Mouse (Mus musculus) brain, embryonic 14.5 days (tissue): ENCODE measurements around the gene Gm7903. TPM values are rescaled to one million over a fixed set of nuclear protein-coding genes. Genes with fewer than 3 reads are reported as not detected.
"Not testable (repeated sequence)": the region's sequence is repeated elsewhere in the genome, so short reads cannot be mapped to it uniquely, and the experiment has no call there.

Experiments
- DNase-seq: peaks from one replicate; pipeline ENCODE4 v3.0.0-alpha.2; 2011; ENCODE audit warnings: low read depth
- polyA plus RNA-seq: library from polyadenylated mRNA; depleted of rRNA; stranded (reverse); fragments of >200 nt; gene quantifications from 2 replicates; pipeline ENCODE4 v1.2.3, GENCODE M21; 2012; rRNA removed

Gene Gm7903
- polyA plus RNA-seq: 0.01 TPM in 1 of 2 replicates, not detected in the other

- DNase-seq: not testable (repeated sequence)
These were observed at the start of gene Gm7903 for GRCm38 (mm10) chrX:135433535-135433934. Gm7903 (plus strand) TSS chrX:135433835.

GRCm38 (mm10) chrX:135403578-135403977, 30.1 kb upstream of the Gm7903 start:
- DNase-seq: not testable (repeated sequence)

- DNase-seq: not testable (repeated sequence)
These were observed 12.4 kb upstream of the Gm7903 start for GRCm38 (mm10) chrX:135421203-135421602.

- not testable (repeated sequence) for DNase-seq
These were observed 11.8 kb upstream of the Gm7903 start for GRCm38 (mm10) chrX:135421824-135422223.

- not testable (repeated sequence) for DNase-seq
These were observed 11.2 kb upstream of the Gm7903 start for GRCm38 (mm10) chrX:135422473-135422872.

GRCm38 (mm10) chrX:135464160-135464559, 30.5 kb downstream of the Gm7903 start:
- DNase-seq: not testable (repeated sequence)

GRCm38 (mm10) chrX:135481902-135482301, 48.3 kb downstream of the Gm7903 start:
- not testable (repeated sequence) for DNase-seq

- not testable (repeated sequence) for DNase-seq
These were observed 49.5 kb downstream of the Gm7903 start for GRCm38 (mm10) chrX:135483183-135483582.

Other genes with a start within 250 kb of the Gm7903 start
- 19.9 and 37.5 TPM in 2 replicates for gene Tceal6, start 223.1 kb upstream of the Gm7903 start, polyA plus RNA-seq
- gene Pramel3, start 131.5 kb upstream of the Gm7903 start, polyA plus RNA-seq: not detected in 2 replicates
- not detected in 2 replicates for gene Gm5128, start 60.6 kb upstream of the Gm7903 start, polyA plus RNA-seq
- gene AV320801, start 60.8 kb downstream of the Gm7903 start, polyA plus RNA-seq: not detected in 2 replicates
- 0.15 TPM in 1 of 2 replicates, not detected in the other for gene Nxf7, start 164.9 kb downstream of the Gm7903 start, polyA plus RNA-seq
- gene Prame, start 193.9 kb downstream of the Gm7903 start, polyA plus RNA-seq: not detected in 2 replicates